Mouse (Mus musculus): ENCODE measurements around the gene Slc22a17.
A peak's percentile ranks its signal among the peaks of the same experiment; 100 is the strongest.

Slc22a17 gene

DNA sequence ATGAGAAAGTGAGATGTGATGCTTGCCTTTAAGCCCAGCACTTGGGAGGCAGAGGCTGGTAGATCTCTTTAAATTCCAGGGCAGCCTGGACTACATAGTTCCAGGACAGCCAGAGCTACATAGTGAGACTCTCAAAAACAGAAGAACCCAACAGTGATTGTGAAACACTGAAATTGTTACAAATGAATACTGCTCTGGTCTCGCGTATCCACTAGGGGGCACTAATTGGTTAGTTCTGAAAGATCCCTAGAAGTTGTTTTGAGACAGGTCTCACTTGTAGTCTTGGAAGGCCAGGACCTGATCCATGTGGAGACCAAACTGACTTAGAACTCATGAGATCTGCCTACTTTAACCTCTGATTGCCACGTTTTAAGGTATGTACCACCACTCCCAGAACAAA is 12.5 kb downstream of the Slc22a17 start:
- peak; percentile 66 for DNase-seq (ENCODE audit: low spot score)

DNA sequence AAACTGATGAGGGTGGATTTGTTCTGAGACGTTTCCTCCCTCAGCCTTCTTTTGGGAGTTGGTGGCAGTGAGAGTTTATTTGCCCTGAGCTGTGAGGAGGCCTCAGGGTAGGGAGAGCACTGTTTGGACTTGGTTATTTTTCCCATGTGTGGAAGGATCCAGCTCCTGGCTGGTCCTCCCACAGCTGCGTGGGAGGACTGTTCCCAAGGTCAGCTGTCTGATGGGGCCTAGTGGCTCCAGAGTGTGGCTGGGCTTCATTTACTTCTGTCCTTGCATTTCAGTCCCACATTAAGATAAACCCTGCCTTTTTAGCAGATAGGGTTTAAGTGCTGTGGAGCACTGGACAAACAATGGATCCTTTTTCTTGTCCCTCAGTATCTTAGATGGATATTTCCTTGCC is 15.5 kb downstream of the Slc22a17 start:
- DNase-seq (ENCODE audit: low spot score): no peak

DNA sequence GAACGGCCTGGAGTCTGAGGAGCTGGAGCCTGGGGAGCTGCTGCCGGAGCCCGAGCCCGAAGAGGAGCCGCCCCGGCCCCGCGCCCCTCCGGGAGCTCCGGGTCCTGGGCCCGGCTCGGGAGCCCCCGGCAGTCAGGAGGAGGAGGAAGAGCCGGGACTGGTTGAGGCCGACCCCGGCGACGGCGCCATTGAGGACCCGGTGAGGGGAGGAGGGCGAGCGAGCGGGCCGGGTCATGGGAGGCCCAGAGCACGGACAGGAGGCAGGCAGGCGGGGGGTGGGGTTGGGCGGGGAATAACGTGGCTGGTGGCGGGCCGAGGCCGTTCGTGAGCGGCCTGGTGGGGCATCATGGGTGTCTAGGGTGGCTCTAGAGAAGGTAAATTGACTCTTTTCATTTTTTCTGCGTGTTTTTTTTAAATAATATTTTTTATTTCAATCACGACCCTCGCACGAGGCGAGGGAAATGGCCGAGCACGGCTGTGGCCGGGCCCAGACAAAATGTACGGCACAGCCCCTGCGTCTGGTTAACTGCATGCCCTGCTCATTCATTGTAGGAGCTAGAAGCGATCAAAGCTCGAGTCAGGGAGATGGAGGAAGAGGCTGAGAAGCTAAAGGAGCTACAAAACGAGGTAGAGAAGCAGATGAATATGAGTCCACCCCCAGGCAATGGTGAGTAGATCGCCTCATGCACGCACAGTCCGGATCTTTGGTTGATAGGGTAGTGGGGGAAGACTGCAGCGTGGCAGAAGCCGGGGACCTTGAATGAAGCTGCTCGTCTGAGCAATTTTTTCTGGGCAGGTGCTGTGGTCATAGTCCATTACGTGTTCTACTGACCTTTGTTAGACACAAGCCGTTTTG is 18.4 kb downstream of the Slc22a17 start:
- DNase-seq (ENCODE audit: low spot score): peak; percentile 72

DNA sequence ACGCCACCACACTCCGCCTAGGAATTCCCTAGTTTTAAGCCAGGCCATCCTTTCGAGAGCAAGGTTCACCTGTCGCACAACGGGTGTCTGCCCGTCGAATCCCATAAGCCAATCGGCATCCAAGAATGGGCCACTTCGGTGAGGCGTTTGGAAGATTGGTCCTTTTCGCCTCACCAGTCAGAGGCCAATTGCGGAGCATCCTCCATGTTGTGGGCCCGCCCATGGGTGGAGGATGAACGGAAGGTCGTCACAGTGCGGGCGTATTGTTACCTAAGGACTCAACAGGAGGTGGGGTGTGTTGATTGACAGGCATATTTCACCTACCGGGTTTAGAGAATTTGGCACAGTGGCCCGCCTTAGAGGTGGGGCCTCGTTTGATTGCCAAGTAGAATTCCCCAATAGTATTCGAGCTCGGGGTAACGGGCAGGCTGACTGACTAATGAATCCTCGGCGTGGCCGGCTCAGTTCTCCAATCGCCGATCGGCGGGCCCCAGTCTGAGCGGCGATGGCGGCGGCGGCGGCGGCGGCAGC is 19.2 kb downstream of the Slc22a17 start:
- peak; percentile 99 for DNase-seq (ENCODE audit: low spot score)

DNA sequence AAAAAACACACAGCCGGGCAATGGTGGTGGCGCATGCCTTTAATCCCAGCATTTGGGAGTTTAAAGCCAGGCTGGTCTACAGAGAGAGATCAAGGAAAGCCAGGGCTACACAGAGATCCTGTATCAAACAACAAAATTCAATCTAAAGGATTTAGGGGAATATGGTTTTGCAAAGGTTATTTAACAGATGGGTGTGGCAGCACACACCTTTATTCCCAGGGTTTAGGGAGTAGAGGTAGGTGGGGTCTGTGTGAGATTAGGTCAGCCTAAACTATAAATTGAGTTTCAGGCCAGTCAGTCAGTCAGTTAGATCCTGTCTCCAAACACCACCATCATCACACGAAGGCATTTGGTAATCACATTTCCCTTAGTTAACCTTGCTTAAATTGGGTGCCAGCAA is 20.7 kb downstream of the Slc22a17 start, which contains the start of gene Pabpn1:
Gene Pabpn1, plus strand, starts transcription at position 301 of the 400 bp plus-strand sequence.
- no peak for DNase-seq (ENCODE audit: low spot score)

DNA sequence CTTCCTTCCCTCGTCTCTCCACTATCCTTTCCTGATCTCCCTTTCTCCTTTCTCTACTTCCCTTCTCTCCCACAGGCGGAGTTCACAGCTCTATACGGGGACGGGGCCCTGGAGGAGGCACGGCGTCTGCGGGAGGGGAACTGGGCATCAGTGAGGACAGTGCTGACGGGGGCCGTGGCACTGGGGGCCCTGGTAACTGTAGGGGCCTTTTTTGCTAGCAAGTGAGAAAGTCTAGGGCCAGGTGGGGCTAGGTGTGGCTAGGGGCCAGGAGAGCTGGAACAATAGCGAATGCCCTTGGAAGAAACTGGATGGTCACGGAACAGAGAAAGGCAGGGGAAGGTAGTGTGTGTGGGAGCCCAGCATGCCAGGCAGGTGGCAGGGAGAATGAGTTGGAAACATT is 27.6 kb downstream of the Slc22a17 start:
- DNase-seq (ENCODE audit: low spot score): no peak

DNA sequence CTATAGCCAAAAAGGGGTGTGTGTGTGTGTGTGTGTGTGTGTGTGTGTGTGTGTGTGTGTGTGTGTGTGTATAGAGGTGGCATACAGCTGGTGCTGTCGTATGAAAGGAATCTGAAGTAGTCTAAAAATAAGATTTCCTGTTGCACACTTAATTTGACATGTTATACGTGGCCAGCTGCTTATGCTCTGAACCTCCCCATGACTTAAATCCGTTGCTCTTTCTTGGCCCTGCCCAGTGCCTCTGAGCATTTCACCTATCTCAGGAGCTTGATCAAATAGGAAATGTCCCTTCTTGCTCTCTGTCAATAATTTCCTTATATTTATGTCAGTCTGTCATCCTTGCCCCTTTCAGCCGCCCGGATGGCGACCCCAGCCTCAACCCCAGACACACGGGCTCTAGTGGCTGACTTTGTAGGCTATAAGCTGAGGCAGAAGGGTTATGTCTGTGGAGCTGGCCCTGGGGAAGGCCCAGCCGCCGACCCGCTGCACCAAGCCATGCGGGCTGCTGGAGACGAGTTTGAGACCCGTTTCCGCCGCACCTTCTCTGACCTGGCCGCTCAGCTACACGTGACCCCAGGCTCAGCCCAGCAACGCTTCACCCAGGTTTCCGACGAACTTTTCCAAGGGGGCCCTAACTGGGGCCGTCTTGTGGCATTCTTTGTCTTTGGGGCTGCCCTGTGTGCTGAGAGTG is 28.8 kb downstream of the Slc22a17 start:
- DNase-seq (ENCODE audit: low spot score): peak; percentile 33

DNA sequence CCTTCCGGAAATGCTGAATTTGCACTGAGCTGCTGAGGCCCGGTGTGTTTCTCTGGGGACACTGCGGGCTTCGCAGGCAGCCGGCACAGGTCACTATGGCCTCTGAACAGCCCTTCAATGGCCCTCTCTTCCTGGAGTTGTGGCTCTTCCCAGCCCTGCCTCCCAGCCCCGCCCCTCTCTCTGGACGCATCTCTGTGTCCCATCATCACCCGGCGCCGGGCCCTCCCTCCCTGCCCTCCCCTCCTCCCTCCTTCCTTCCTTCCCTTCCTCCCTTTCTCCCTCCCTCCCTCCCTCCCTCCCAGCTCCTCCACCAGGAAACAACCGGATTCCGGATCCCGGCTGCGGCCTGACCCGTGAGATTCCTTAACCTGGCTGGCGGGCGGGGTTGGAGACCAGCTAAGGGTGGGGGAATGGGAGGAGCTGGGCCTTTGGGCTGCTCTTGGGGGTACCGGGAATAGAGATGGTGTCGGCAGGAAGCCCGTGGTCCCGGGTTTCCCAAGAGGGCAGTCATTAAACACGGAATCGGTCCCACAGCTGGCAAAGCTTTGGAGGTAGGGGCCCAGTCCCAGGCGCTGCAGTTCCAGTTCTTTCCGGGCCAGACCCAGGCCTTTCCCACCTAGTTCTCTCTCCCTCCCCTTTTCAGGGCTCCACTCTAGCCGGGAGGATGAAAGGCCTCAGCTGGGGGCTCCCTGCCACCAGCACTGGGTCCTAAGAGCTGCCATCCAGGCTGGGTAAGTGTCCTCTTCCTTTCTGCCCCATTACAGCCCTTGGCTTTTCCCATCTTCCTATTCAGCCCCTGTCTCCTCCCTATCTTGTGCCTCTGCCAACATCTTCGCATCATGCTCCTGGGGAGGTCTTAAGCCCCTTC is 29.5 kb downstream of the Slc22a17 start, which contains the start of the genes Bcl2l2 and Gm20521:
Gene Bcl2l2, plus strand, starts transcription at position 224 of the 868 bp plus-strand sequence.
Gene Gm20521, plus strand, starts transcription at position 288 of the 868 bp plus-strand sequence.
- DNase-seq (ENCODE audit: low spot score): peak; percentile 96

DNA sequence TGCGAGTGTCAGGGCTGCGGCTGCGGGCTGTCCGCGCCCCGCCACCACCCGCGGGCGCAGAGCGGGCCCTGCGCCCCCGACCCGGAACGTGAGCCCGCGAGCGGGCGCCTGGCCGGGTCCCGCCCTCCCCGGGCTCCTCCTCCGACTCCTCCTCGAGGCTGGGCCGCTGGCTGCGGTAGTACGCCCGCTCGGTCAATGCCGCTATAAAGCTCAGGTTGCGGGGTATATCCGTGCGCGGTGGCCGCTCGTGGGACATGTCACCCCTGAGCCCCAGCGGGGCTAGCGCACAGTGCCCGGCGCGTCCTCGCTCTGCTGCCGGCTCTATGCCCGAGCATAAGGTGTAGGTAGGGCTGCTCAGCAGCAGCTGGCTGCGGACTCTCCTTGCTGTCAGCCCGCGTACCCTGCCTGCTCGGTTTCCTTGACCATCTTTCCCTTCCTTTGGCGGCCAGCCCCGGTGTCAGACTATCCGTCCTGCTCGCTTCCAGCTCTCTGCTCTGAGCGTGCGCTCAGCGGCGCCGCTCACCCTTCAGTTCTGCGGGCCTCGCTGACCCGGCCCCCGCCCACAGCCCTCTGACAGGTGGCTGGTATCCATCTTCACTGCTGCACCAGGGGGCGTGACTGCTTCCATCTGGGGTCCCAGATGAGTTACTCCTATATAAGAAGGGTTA is 35.8 kb downstream of the Slc22a17 start, which contains the start of gene Ppp1r3e:
Gene Ppp1r3e, minus strand, starts transcription at position 503 of the 668 bp plus-strand sequence.
- peak; percentile 79 for DNase-seq (ENCODE audit: low spot score)

DNA sequence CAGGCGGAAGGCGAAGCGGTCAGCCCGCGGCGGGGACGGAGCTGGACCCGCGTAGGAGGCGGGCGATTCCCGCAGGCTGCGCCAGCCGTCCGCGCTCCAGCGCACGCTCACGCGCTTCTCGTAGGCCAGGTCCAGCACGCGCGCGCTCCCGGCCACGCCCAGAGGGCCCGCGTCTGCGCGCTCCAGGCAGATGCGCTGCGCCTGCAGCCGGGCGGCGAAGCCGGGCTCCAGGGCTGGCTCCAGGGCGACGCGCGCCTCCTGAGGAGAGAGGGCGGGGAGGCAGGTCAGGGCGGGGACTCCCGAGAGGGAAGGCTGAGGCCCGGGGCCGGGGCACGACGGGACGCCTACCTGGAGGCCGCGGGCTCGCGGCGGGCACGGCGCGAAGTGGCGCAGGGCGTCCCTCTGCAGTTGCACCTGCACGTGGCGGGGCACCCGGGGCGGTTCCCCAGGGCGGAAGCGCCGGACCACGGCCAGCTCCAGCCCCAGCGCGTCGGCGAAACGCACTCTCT is 36.3 kb downstream of the Slc22a17 start:
- peak; percentile 90 for DNase-seq (ENCODE audit: low spot score)

DNA sequence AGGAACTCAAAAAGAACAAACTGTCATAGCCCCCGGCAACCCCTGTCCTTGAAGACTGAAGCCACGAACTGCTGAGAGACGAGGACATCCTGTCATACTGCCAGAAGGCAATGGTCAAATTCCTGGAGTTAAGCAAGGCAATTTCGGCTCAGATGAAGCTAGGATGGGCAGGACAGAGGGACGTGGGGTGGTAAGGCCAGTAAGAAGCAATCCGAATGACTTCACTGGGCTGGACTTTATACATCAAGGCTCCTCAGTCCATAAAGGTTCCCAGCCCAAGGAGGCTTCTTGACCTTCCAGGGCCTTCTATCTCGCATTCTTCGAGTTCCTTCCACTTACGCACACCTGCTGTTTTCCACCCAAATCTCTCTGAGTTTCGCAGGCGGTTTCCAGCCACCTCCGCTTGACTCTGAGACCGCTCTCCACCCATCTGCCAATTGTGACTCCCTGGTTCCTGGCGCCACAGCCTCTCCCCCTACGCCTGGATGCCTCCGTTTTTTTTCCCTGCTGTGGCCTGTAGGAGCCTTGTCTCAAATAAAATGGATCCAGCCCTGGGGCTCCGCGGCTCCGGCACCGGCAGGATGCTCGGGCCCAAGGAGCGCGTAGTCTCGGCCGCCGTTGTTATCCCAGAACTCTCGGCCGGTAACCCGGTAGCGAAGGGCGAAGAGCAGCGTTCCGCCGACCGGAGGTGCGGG is 36.9 kb downstream of the Slc22a17 start:
- peak; percentile 25 for DNase-seq (ENCODE audit: low spot score)

DNA sequence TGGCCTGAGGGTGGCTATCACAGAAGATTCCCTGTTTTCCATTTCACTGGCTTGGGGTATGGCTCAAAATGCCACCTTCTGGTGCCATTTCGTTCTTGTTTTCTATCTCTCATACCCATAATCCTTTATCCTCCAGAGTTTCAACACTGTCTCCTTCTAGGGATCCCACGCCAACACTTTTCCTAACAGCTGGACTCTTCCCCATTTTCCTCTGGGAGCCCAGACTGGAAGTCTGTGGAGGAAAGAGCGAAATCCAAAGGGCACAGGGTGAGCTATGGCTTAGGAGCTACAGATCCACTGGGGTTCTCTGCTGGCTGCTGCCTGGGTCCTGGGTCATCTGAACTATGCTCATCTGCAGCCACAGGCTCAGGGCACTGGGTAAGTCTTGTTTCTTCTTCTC is 38.8 kb downstream of the Slc22a17 start:
- no peak for DNase-seq (ENCODE audit: low spot score)

DNA sequence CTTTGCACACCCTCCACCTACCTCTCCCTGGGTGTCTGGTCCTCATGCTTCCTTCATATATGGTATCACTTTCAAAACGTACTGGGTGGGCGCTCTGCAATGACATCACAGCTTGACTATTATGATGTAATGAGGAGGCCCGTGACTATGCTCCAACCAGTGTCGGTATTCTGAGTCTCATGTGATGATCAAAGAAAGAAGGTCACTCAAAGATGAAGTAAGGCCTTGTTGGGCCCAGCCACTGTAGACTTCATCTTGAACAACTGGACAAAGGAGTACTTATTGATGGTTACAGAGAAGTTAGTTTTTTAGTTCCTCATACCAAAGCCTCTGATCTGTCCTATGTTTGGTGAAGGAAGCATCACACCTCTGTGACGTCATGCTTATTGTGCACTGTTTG is 42.1 kb downstream of the Slc22a17 start, which contains the start of gene Homez:
Gene Homez, minus strand, starts transcription at position 101 of the 400 bp plus-strand sequence.
- DNase-seq (ENCODE audit: low spot score): no peak

DNA sequence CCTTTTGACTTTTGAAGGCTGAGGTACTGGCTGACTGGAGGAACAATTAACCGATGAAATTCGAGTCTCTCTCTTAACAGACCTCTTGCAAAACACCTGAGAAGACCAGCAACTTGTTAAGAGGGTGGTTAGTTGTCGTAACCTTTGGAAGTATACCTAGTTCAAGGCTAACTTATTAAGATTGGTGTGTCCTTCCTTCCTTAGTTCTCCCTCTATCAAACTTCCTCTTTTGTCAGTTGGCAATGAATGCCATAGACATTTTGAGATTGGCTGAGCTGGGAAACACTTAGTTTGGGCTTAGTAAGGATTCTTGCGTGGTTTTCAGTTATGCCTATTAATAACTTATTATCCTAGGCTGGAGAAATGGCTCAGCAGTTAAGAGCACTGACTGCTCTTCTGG is 44.9 kb downstream of the Slc22a17 start:
- no peak for DNase-seq (ENCODE audit: low spot score)

DNA sequence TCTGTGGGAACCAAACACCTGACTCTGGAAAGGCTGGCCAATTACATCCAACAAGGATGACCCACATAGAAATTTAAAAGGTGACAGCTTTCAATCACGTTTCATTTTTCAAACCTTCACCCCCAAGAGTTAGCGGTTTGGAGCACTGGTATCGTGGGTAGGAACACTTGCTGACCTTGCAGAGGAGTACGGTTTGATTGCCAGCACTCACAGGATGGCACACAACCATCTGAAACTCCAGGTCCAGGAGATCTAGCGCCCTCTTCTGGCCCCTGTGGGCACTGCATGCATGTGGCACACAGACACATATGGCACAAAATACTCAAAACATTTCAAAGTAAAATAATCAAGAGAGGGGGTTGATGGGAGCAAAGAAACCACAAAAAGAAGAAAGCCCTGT is 46.0 kb downstream of the Slc22a17 start:
- no peak for DNase-seq (ENCODE audit: low spot score)

DNA sequence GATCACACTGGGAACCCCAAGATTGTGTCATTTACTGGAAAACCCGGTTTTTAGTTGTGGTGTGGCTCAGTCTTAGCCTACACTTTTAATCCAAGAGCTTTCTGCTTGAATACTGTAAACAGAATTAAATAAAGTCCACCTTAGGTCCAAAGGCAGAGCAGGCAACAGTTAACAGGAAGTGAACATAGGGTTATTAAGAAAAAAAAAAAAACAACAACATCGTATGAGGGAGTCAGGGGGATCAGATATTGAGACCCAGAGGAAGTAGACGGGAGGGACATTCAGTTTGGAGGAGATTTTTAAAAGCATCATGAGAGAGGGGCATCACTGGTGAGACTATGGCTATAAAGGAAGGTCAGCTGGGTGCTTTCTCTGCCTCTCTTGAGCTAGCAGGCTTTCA is 46.7 kb downstream of the Slc22a17 start:
- no peak for DNase-seq (ENCODE audit: low spot score)

DNA sequence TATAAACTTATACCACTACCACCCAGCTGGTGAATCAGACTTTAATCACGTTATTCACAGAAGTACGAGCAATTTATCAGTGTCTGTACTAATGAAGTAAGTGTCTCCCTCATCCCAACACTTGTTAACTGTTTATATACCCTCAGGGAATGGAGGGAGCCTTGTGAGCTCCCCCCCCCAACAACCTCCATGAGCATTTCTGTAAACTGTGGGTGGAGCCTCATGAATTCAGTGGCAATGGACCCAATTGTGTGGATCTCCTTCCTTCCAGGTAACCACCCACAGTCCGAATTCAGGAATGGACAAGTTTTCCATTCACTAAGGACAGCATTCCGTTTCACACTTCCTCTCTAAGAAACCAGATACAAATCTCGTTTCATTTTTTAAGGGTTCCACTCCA is 47.3 kb downstream of the Slc22a17 start:
- DNase-seq (ENCODE audit: low spot score): no peak

DNA sequence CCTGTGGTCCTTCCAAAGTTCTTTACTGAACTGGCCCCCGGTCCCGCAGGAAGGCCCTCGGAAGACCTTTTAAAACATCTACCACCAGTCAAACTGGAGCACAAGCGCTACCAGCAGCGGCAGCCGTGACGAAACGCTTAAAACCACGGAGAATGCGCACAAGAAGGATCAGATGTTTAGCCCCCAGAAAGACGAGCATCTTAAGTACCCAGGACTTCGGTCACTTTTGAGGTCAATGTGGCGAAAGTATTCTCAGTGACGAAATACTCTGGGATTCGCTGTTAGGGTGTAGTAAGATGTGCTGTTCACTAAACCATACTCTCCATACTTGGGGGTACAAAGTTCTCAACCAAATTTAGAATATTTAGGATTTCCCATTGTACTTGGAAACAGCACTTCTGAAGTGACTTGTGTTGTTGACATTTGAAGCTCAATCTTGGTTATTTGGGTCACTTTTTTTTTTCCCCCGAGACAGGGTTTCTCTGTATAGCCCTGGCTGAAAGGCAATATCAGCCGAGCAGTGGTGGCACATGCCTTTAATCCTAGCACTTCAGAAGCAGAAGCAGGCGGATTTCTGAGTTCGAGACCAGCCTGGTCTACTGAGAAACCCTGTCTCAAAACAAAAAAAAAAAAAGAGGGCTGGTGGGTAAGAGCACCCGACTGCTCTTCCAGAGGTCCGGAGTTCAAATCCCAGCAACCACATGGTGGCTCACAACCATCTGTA is 48.5 kb downstream of the Slc22a17 start:
- DNase-seq (ENCODE audit: low spot score): no peak

DNA sequence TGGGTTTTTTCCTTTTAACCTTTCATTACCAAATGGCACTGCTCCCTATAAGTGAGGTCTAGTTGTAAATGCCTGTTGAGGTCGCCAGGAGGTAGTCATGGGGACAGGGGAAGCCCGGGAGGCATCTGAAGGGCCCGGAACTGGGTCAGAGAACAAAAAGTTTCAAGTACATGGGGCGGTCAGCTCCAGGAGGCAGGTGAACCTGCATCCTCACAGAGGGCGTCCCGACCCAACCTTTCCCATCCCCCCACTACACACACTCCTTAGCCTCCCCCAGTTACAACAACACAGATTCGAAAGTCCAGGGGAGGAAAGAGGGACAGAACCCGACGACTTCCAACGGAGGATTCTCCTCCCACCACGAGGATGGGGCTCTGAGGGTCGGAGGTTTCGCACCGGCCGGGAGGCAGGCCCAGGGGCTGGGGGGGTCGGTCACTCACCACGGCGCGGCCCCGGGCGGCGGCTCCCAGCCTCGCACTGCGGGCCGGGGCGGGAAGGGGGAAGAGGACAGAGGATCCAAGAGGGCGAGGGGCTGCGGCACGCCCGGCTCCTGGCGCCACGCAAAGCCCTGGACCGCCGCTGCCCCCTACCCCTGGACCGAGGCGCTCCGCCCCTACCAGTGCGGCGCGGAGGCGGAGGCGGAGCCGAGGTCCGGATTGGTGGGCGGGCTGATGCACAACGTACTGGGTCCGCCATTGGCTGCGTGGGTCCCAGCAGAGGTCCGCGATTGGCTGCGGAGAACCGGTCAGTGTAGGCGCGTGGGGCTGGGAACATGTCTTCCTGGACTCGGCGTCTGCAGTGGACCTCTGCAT is 49.2 kb downstream of the Slc22a17 start:
- peak; percentile 93 for DNase-seq (ENCODE audit: low spot score)

Data from yolk sac, embryonic 10.5 days (tissue).